Mouse (Mus musculus): ENCODE measurements around the gene Spc24.

GRCm38 (mm10) chr9:21740427-21740826 is 19.7 kb downstream of the Spc24 start:
- TF ChIP-seq CTCF (IDR thresholded peaks at IDR 0.05; ENCODE audit: borderline replicate concordance, control insufficient read depth, extremely low read depth, insufficient read depth, low read length, poor library complexity) = no peak
- no peak for TF ChIP-seq POLR2A (IDR thresholded peaks at IDR 0.05; ENCODE audit: control insufficient read depth, extremely low read depth, insufficient read depth, low read length, poor library complexity)
